Mouse (Mus musculus) E14TG2a.4 (cell line): Measurements from ENCODE around the gene Zfp874a.
"Not testable (repeated sequence)": the region's sequence is repeated elsewhere in the genome, so short reads cannot be mapped to it uniquely, and the experiment has no call there.

Experiments
- H3K27me3 ChIP-seq: 2 replicates; pipeline ENCODE4 v1.6.1; 2014; ENCODE audit warnings: low read length, control low read depth; ENCODE audit not compliant: insufficient read depth
- H3K36me3 ChIP-seq: 2 replicates; pipeline ENCODE4 v1.6.1; 2014; ENCODE audit warnings: low read length, control low read depth; ENCODE audit not compliant: insufficient read depth
- H3K4me1 ChIP-seq: replicated peaks from 2 replicates; pipeline ENCODE4 v1.6.1; 2014; ENCODE audit warnings: low read depth, low read length, control low read depth
- H3K4me3 ChIP-seq: replicated peaks from 2 replicates; pipeline ENCODE4 v1.5.1; 2014; ENCODE audit warnings: mild to moderate bottlenecking, low read length
- H3K9me3 ChIP-seq: 2 replicates; pipeline ENCODE4 v1.6.1; 2014; ENCODE audit warnings: low read length, control low read depth
- CTCF ChIP-seq: conservative IDR thresholded peaks from 2 replicates; pipeline ENCODE4 v1.5.1; 2014; ENCODE audit warnings: low read length
- NANOG ChIP-seq: IDR thresholded peaks from 2 replicates; pipeline ENCODE4 v1.6.1; 2014; ENCODE audit warnings: borderline replicate concordance, low read length, mixed read lengths
- POU5F1 ChIP-seq: IDR thresholded peaks from 2 replicates; pipeline ENCODE4 v1.6.1; 2014; ENCODE audit warnings: low read length, borderline replicate concordance

The Zfp874a gene

DNA sequence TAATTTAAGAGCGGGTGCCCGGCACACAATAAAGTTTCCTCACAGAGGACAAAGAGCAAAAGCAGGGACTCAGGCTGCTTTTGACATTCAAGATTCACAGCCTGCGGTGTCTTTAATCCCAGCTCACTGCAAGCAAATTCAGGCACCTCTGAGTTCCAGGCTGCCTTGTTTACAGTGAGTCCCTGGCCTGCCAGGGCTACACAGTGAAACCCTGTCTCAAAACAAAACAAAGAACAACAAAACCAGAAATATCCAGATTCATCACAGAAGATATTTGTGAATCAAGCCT lies 541 bp upstream of the Zfp874a start:
- peaks cover 6% of the 10 kb centered on the region for H3K36me3 ChIP-seq
- peaks cover 21% of the 10 kb centered on the region for H3K4me1 ChIP-seq
- no peak for TF ChIP-seq NANOG
- peak overlapping the region; percentile 79 for H3K4me3 ChIP-seq
- no peaks in the 10 kb centered on the region for H3K9me3 ChIP-seq
- no peaks in the 10 kb centered on the region for H3K27me3 ChIP-seq

DNA sequence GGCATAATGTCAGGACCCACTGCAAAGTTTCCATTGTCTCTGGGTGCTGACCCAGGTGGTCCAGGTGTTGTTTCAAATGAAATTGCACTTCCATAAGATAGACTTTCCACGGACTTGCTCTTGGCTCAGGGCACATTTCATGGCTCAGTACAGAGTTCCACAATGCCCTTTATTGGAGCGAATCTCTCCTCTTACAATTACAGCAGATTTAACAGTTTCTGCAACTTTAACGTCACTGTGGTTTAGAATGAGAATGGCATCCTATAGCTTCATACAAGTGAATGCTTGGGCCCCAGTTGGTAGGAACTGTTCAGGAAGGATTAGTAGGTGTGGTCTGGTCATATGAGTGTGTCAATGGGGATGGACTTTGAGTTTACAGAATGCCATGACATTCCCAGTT lies 14.3 kb downstream of the Zfp874a start:
- not testable (repeated sequence) for H3K4me3 ChIP-seq, H3K9me3 ChIP-seq, H3K27me3 ChIP-seq, H3K4me1 ChIP-seq, H3K36me3 ChIP-seq

DNA sequence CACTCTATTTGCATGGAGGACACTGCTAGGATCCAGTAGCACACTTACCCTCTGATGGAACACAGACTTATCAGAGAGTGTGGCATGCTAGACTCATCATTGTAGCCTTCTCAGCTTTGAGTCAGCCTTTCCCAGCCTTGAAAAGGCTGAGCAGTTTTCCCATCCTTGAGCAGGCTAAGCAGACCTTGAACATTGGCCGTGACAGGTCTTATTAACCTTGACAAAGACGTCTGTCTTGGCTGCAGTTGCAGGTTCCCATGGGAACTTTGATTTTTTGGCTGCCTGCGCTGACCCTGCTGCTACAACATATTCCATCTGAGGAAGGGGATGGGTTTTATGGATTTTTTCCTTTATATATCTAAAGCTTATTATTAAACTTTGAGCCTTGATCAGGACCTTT lies 23.3 kb downstream of the Zfp874a start:
- H3K4me3 ChIP-seq, result peak overlapping the region; percentile 53
- peaks cover 7% of the 10 kb centered on the region; the same call in 1 of the 2 replicates for H3K9me3 ChIP-seq
- TF ChIP-seq NANOG (no peak), POU5F1 (no peak), CTCF (no peak)
- H3K36me3 ChIP-seq, result peaks cover 3% of the 10 kb centered on the region
- H3K27me3 ChIP-seq, result no peaks in the 10 kb centered on the region
- H3K4me1 ChIP-seq, result peaks cover 53% of the 10 kb centered on the region

DNA sequence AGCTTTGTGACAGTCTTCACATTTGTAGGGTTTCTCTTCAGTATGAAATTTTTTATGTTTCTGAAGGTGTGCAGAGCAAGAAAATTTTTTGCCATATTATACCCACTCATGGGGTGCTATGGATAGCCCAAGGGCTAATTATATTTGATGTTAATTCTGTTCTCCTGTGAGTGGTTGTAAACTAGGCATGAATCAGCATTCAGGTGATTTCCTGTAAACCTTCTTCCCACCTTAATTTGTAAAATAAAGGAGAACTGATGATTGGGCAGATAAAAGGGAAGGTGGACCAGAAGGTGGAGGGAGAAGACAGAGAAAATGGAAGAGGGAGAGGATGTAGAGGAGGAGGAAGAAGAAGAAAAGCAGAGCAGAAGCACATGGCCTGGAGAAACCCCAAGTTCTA lies 25.7 kb downstream of the Zfp874a start:
- not testable (repeated sequence) for H3K36me3 ChIP-seq, H3K4me3 ChIP-seq, H3K27me3 ChIP-seq, H3K9me3 ChIP-seq
- peaks cover 65% of the 10 kb centered on the region for H3K4me1 ChIP-seq

DNA sequence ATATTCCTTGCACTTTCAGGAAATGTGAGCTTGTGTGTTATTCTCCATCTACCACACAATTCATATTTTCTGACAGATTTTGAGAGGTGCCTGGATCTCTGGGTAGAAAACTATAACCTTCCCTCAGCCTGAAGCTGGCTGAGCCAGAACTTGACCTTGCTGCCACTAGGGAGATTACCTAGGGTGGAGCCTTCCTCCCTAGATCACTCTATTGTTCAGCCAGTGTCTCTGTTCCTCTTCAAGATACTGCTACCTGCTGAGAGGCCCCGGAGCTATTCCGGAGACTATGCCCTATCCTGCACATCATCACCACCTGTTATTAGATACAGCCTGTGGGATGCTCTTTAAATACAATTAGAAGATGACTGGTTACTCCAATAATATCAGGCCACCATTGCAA lies 28.9 kb downstream of the Zfp874a start:
- H3K4me3 ChIP-seq, result peak overlapping the region; percentile 92; the same call in 1 of the 2 replicates
- H3K4me1 ChIP-seq, result peaks cover 60% of the 10 kb centered on the region
- peaks cover 11% of the 10 kb centered on the region for H3K36me3 ChIP-seq
- H3K27me3 ChIP-seq, H3K9me3 ChIP-seq: not testable (repeated sequence)

DNA sequence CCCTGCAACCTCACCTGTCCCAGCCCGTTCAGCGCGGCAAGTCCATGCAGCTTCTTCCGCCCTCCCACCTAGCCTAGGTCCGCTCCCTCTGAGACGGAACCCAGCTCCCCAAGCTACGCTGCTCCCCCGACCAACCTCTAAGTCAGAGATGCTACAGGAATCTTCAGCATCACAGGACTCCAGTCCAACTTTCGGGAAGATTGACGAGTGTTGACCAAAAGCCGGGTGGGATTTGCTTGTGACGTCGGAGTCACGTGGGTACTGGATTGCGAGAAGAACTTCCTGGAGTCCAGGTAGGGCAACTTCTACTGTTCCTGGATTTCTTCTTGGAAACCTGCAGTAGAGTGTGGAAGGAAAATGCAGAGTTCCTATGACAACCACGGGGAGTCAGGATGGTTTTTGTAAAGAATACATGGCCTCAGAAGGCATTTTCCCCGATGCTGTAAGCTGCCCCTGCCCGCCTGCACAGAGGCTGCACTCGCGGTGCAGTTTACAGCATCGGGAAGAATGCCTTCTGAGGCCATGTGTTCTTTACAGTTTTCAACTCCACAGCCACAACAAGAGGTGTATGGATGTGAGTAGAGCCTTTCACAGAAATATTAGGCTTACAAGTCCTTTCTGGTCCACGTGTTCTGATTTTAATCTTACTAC lies 30.1 kb downstream of the Zfp874a start, which contains the start of gene Zfp459:
TSS of gene Zfp459 (minus strand) at position 212 of the 651 bp plus-strand sequence.
- TF ChIP-seq POU5F1 (no peak), NANOG (no peak)
- H3K4me3 ChIP-seq, result peak within 1 kb of the TSS; percentile 92
- H3K4me1 ChIP-seq, result peaks cover 68% of the 10 kb centered on the region
- no peaks in the 10 kb centered on the region for H3K27me3 ChIP-seq
- H3K9me3 ChIP-seq, result peaks cover 3% of the 10 kb centered on the region; the same call in 1 of the 2 replicates
- H3K36me3 ChIP-seq, result peaks cover 18% of the 10 kb centered on the region

DNA sequence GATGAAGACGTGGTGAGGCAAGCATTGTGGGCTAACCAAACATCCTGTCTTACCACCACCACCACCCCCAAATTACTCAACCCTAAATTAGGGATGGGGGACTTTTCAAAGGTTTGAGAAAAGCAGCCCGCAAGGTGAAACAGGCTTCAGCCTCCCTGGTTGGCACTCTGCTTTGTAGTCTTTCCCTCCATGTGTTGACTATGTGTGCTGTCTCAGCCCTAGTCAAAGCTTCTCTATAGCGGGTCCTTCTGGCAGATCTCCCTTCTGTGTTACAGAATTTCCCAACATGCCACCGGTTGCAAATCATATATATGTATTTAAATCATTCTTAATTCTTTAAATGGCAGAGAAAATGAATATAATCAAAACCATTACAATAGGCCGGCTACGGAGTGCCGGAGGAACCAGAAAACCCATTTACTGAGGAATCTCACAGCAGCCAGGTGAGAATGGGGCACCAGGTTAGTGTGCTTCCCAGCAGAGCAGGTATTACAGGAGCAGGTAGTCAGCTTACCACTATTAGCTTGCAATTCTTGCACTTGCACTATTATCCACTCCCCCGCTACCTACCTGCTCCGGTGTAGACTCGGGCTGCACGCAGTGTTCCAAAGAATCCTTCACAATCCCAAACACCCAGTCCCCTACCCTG lies 30.7 kb downstream of the Zfp874a start:
- H3K36me3 ChIP-seq, result peaks cover 24% of the 10 kb centered on the region
- no peaks in the 10 kb centered on the region for H3K27me3 ChIP-seq
- TF ChIP-seq POU5F1 (no peak), NANOG (no peak), CTCF (no peak)
- H3K4me3 ChIP-seq, result peak overlapping the region; percentile 92
- no peaks in the 10 kb centered on the region for H3K9me3 ChIP-seq
- H3K4me1 ChIP-seq, result peaks cover 68% of the 10 kb centered on the region

DNA sequence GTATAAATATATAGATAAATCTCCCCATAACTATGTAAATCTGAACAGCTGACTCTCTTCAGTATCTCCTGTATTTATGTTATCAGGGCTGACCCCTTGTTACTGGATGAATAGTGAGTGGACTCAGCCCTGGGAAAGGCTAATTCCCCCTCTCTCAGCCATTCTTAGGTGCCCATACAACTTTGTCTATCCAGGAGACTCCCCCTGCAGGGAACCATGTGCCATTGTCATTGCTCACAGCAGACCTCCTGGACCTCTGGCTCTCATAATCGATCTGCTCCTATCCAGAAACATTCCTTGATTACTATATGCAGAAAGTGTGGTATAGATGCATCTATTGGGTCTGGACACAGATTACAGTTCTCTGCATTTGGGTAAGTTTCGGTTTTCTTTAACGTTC lies 34.6 kb downstream of the Zfp874a start:
- Histone ChIP-seq H3K36me3 (peaks cover 60% of the 10 kb centered on the region), H3K4me3 (peak overlapping the region; percentile 41), H3K4me1 (peaks cover 49% of the 10 kb centered on the region), H3K27me3 (no peaks in the 10 kb centered on the region), H3K9me3 (no peaks in the 10 kb centered on the region)
- TF ChIP-seq POU5F1 (no peak), CTCF (peak; percentile 24), NANOG (no peak)

DNA sequence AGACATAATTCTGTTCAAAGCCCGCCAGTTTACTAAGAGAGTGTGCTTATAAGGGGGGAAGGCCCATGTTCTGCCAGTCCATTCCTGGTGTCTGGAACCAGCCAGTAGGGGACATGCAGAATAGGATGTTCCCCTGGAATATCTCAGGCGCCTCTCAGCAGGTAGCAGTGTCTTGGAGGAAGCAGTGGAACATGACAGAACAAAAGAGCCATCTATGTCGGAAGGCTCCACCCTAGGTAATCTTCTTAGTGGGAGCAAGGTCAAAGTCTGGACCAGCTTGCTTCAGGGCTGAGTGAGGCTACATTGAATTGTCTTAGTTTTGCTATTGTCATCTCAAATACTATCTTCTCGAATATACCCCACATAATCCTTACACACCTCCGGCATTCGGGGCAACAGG lies 35.7 kb downstream of the Zfp874a start:
- no peaks in the 10 kb centered on the region for H3K9me3 ChIP-seq
- H3K4me1 ChIP-seq, result peaks cover 44% of the 10 kb centered on the region
- H3K4me3 ChIP-seq, result peak overlapping the region; percentile 57
- no peaks in the 10 kb centered on the region for H3K27me3 ChIP-seq
- H3K36me3 ChIP-seq, result peaks cover 70% of the 10 kb centered on the region
- peak; percentile 74 for TF ChIP-seq NANOG
- no peak for TF ChIP-seq POU5F1

DNA sequence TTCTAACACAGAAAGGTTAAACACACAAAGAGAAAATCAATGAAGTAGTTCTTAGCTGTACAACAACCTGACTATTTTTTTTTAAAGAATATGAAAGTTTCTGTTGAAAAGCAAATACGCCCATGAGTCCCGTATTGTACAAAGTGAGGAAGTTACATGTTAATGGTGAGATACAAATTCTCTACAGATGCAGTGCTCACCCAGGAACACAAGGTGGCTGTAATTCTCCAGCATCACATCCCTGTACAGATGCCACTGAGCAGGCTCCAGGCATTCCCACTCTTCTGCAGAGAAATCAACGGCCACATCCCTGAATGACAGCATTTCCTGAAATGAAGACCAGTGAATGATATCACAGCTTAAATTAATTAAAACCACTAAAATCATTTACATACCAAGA lies 37.8 kb downstream of the Zfp874a start:
- H3K27me3 ChIP-seq, H3K9me3 ChIP-seq, H3K4me3 ChIP-seq: not testable (repeated sequence)
- Histone ChIP-seq H3K4me1 (peaks cover 39% of the 10 kb centered on the region), H3K36me3 (peaks cover 84% of the 10 kb centered on the region)

DNA sequence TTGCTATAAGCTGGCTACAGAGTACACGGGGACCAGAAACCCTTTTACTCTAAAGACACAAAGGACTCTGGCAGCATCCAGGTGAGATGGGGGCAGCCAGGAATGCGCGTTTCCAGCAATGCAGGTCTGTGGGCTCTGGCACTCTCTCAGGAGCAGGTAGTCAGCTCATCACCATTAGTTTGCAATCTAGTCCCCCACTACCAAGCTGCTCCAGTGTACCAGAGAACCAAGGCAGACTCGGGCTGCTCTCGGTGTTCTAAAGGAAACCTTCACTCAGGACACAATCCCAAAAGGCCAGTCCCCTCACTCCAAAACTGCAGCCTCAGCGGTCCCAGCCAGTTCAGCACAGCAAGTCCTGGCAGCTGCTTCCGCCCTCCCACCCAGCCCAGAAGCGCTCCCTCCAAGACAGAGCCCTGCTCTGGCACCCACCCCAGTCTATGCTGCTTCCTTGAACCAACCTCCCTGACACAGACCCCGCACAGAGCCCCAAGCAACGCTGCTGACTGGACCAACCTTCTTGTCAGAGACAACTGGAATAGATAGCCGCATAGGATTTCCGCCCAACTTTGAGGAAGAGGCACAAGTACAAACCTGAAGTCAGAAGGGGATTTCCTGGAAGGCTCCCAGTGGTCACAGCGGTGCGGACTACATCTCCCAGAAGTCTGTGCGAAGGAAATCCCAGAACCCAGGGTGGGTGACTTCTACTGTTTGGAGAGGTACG lies 52.1 kb downstream of the Zfp874a start, which contains the start of gene Zfp429:
TSS of gene Zfp429 (minus strand) at position 637 of the 721 bp plus-strand sequence.
- not testable (repeated sequence) for H3K27me3 ChIP-seq, H3K9me3 ChIP-seq, H3K36me3 ChIP-seq
- peak within 1 kb of the TSS; percentile 60 for H3K4me3 ChIP-seq
- H3K4me1 ChIP-seq, result peaks cover 16% of the 10 kb centered on the region

DNA sequence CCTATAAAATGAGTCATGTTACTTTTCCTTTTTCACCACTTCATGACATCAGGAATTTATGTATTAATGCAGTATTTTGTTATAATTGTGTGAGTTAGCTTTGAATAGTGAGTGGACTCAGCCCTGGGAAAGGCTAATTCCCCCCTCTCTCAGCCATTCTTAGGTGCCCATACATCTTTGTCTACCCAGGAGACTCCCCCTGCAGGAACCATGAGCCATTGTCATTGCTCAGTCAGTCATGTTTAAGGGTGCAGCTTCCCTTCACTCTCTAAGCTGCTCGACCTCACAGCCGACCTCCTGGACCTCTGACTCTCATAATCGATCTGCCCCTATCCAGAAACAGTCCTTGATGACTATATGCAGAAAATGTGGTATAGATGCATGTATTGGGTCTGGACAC lies 75.2 kb downstream of the Zfp874a start:
- H3K36me3 ChIP-seq, H3K27me3 ChIP-seq, H3K4me1 ChIP-seq, H3K9me3 ChIP-seq, H3K4me3 ChIP-seq: not testable (repeated sequence)
